Mouse (Mus musculus) heart, postnatal 0 days (tissue): ENCODE measurements around the gene Rapgef2. TPM values are rescaled to one million over a fixed set of nuclear protein-coding genes. Genes with fewer than 3 reads are reported as not detected.

Source experiments
- ATAC-seq: fragments of 200-750 bp; cut with Nextera tagmentation; 2 replicates; pipeline ENCODE4 v1.8.0; 2017; ENCODE audit warnings: low read depth, moderate number of reproducible peaks, moderate library complexity; ENCODE audit not compliant: insufficient read depth
- DNase-seq: peaks from one replicate; pipeline ENCODE4 v3.0.0-alpha.2; 2016; ENCODE audit warnings: low spot score
- H3K27ac ChIP-seq: fragments of 300-500 bp; sonication (generic); 2 replicates; pipeline ENCODE4 v1.5.1; 2014; ENCODE audit warnings: low read depth, mild to moderate bottlenecking
- H3K27me3 ChIP-seq: fragments of 300-500 bp; sonication (generic); 2 replicates; pipeline ENCODE4 v1.6.1; 2014; ENCODE audit warnings: low read length, mixed read lengths; ENCODE audit not compliant: control insufficient read depth, insufficient read depth
- H3K36me3 ChIP-seq: fragments of 300-500 bp; sonication (generic); replicated peaks from 2 replicates; pipeline ENCODE4 v1.6.1; 2014; ENCODE audit warnings: low read length, mixed read lengths; ENCODE audit not compliant: control insufficient read depth, insufficient read depth
- H3K4me1 ChIP-seq: fragments of 300-500 bp; sonication (generic); 2 replicates; pipeline ENCODE4 v1.6.1; 2014; ENCODE audit warnings: antibody characterized with exemption; ENCODE audit not compliant: control insufficient read depth, insufficient read depth
- H3K4me2 ChIP-seq: fragments of 300-500 bp; sonication (generic); 2 replicates; pipeline ENCODE4 v1.6.1; 2014; ENCODE audit warnings: low read depth, mild to moderate bottlenecking, low read length, moderate library complexity
- H3K4me3 ChIP-seq: fragments of 300-500 bp; sonication (generic); 2 replicates; pipeline ENCODE4 v1.5.1; 2014; ENCODE audit warnings: low read depth, low read length
- H3K9ac ChIP-seq: fragments of 300-500 bp; sonication (generic); replicated peaks from 2 replicates; pipeline ENCODE4 v1.6.1; 2014; ENCODE audit warnings: low read depth, low read length, mixed read lengths
- H3K9me3 ChIP-seq: fragments of 300-500 bp; sonication (generic); replicated peaks from 2 replicates; pipeline ENCODE4 v1.6.1; 2016; ENCODE audit warnings: low read length; ENCODE audit not compliant: control insufficient read depth
- CTCF ChIP-seq: IDR thresholded peaks from 2 replicates; pipeline ENCODE4 v1.5.1; 2016; ENCODE audit warnings: antibody characterized with exemption, control low read depth, low read depth
- EP300 ChIP-seq: IDR thresholded peaks from 2 replicates; pipeline ENCODE4 v1.6.1; 2016; ENCODE audit warnings: antibody characterized with exemption, low read depth
- WGBS: fragments of 180-500 bp; shearing (Covaris S2); extraction: QIAGEN DNeasy Blood & Tissue Kit; methylation state at CpG from one replicate; pipeline ENCODE4 v1.1.7; 2014; 5-methylcytosine and 5-hydroxymethylcytosine counted together
- polyA plus RNA-seq: library from polyadenylated mRNA; unstranded; fragments of >200 nt; fragmentation: Nextera tagmentation; extraction: Ambion mirVana; gene quantifications from 2 replicates; pipeline ENCODE4 v1.2.1, GENCODE M21; 2015
- total RNA-seq: library from RNA; depleted of rRNA; stranded (reverse); fragments of >200 nt; gene quantifications from 2 replicates; pipeline ENCODE4 v1.2.3, GENCODE M21; 2014; ENCODE audit warnings: low replicate concordance

The Rapgef2 gene
- total and polyA plus RNA-seq, 2 experiments from 2014 or later, result 3.5 to 30.3 TPM

GRCm38 (mm10) chr3:79314006-79314698, 27.8 kb upstream of the Rapgef2 start:
- Histone ChIP-seq H3K27ac (no peak overlapping the region), H3K4me1 (no peaks in the 10 kb centered on the region), H3K4me3 (no peak overlapping the region), H3K4me2 (no peak overlapping the region), H3K36me3 (no peaks in the 10 kb centered on the region), H3K27me3 (no peaks in the 10 kb centered on the region), H3K9ac (no peak overlapping the region), H3K9me3 (no peaks in the 10 kb centered on the region)
- DNase-seq (no peak), ATAC-seq (no peak)
- 64% methylated on average over 10 of the region's 10 CpGs for WGBS
- TF ChIP-seq CTCF (no peak), EP300 (no peak)

- H3K27me3 ChIP-seq, result no peaks in the 10 kb centered on the region
- TF ChIP-seq CTCF, result no peak
- TF ChIP-seq EP300, result no peak
- no peak for DNase-seq
- no peak overlapping the region for H3K9ac ChIP-seq
- H3K36me3 ChIP-seq, result no peaks in the 10 kb centered on the region
- H3K4me3 ChIP-seq, result no peak overlapping the region
- no peaks in the 10 kb centered on the region for H3K4me1 ChIP-seq
- H3K27ac ChIP-seq, result no peak overlapping the region
- no peaks in the 10 kb centered on the region; the same call in 1 of the 2 replicates for H3K9me3 ChIP-seq
- no peak for ATAC-seq
- H3K4me2 ChIP-seq, result no peak overlapping the region
Measured at GRCm38 (mm10) chr3:79311895-79312294, 25.6 kb upstream of the Rapgef2 start.

GRCm38 (mm10) chr3:79310184-79310583, 23.9 kb upstream of the Rapgef2 start:
- WGBS, result 77% methylated on average over 7 of the region's 7 CpGs
- ATAC-seq, result no peak
- H3K9ac ChIP-seq, result no peak overlapping the region
- no peak for DNase-seq
- H3K4me1 ChIP-seq, result no peaks in the 10 kb centered on the region
- H3K36me3 ChIP-seq, result no peaks in the 10 kb centered on the region
- no peak overlapping the region for H3K4me2 ChIP-seq
- no peak for TF ChIP-seq EP300
- no peak for TF ChIP-seq CTCF
- no peaks in the 10 kb centered on the region; the same call in 1 of the 2 replicates for H3K9me3 ChIP-seq
- no peak overlapping the region for H3K4me3 ChIP-seq
- H3K27ac ChIP-seq, result no peak overlapping the region
- no peaks in the 10 kb centered on the region for H3K27me3 ChIP-seq

- Histone ChIP-seq H3K9ac (no peak overlapping the region), H3K27ac (no peak overlapping the region), H3K9me3 (no peaks in the 10 kb centered on the region; the same call in 1 of the 2 replicates), H3K27me3 (no peaks in the 10 kb centered on the region), H3K4me2 (no peak overlapping the region), H3K4me3 (no peak overlapping the region), H3K4me1 (no peaks in the 10 kb centered on the region), H3K36me3 (no peaks in the 10 kb centered on the region)
- WGBS, result 90% methylated on average over 4 of the region's 4 CpGs
- ATAC-seq (no peak), DNase-seq (no peak)
- TF ChIP-seq CTCF, result no peak
- TF ChIP-seq EP300, result no peak
Measured at GRCm38 (mm10) chr3:79308605-79309004, 22.3 kb upstream of the Rapgef2 start.

GRCm38 (mm10) chr3:79299401-79299800, 13.1 kb upstream of the Rapgef2 start:
- H3K4me2 ChIP-seq, result no peak overlapping the region
- WGBS, result 83% methylated on average over 15 of the region's 15 CpGs
- no peak overlapping the region for H3K4me3 ChIP-seq
- no peak for DNase-seq
- no peaks in the 10 kb centered on the region for H3K27me3 ChIP-seq
- no peaks in the 10 kb centered on the region for H3K9me3 ChIP-seq
- no peak overlapping the region for H3K9ac ChIP-seq
- TF ChIP-seq EP300 (no peak), CTCF (no peak)
- no peaks in the 10 kb centered on the region for H3K4me1 ChIP-seq
- ATAC-seq, result no peak
- H3K27ac ChIP-seq, result no peak overlapping the region
- H3K36me3 ChIP-seq, result no peaks in the 10 kb centered on the region

- TF ChIP-seq EP300 (no peak), CTCF (no peak)
- Histone ChIP-seq H3K27ac (no peak overlapping the region), H3K9me3 (no peaks in the 10 kb centered on the region), H3K4me1 (no peaks in the 10 kb centered on the region), H3K27me3 (no peaks in the 10 kb centered on the region), H3K4me2 (no peak overlapping the region), H3K36me3 (no peaks in the 10 kb centered on the region), H3K4me3 (no peak overlapping the region), H3K9ac (no peak overlapping the region)
- no peak for ATAC-seq
- DNase-seq, result no peak
- 75% methylated on average over 4 of the region's 4 CpGs for WGBS
Measured at GRCm38 (mm10) chr3:79297281-79297680, 11.0 kb upstream of the Rapgef2 start.
